Mouse (Mus musculus) thymus, postnatal 14 days (tissue): ENCODE data around the gene Gsg1l.

ENCODE experiments used
- DNase-seq: peaks from one replicate; pipeline ENCODE4 v3.0.0; 2021

Gsg1l gene

GRCm38 (mm10) chr7:126080949-126081654 is 1.1 kb downstream of the Gsg1l start:
- no peak for DNase-seq

- DNase-seq, result no peak
Observed at GRCm38 (mm10) chr7:126076935-126077334, 5.3 kb downstream of the Gsg1l start.

DNA sequence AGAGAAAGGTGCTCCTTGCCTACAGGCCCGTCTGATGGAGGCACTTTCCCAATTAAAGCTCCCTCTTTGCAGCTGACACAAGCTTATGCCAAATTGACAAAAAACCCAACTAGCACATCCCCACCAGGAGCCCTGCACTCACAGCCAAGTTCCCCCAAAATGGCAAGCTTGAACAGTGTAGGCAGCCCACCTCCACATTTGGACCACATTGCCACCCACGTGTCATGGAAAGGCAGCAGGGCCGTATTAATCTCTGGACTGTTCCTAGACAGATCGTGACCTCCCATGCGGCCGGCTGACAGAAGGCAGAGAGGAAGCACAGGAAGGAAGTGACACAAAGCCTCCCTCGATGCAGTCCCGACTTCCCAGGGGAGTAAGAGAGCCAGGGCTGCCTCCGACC is 7.2 kb downstream of the Gsg1l start:
- DNase-seq, result no peak

DNA sequence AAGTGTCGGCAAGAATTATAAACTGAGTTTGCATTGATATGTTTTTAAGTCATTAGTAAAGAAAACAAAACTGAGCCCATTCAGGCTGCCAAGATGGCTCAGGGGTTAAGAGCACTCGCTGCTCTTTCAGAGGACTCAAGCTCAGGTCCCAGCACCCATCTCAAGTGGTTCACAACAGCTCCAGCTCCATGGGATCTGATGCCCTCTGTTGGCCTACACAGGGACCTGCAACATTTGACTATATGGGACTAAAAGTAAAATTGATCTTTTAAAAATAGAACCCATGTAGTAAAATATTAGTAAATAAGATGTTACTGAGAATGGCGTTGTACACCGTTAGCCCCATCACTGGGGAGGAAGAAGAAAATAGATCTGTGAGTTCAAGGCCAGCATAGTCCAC is 11.9 kb downstream of the Gsg1l start:
- no peak for DNase-seq

DNA sequence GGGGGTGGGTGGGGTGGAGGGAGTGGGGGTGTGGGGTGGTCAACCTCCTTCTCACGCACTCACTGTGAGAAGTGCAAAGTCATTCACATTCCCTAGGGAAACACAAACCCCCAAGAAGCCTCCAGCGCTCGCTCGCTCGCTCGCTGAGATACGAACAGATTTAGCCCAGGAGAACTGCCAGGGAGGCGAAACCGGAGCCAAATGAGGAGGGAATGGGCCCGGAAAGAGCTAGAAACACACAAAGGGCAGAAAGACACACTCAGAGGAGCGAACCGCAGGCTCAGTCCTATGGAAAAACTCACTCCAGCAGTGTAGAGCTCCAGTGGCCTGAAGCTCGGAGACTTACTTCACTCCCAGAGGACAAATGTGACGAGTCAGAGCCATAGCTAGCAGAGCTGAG is 15.4 kb downstream of the Gsg1l start:
- DNase-seq, result no peak

GRCm38 (mm10) chr7:126065243-126065876 is 16.9 kb downstream of the Gsg1l start:
- no peak for DNase-seq

GRCm38 (mm10) chr7:126062228-126062627 is 20.0 kb downstream of the Gsg1l start:
- DNase-seq, result no peak

DNA sequence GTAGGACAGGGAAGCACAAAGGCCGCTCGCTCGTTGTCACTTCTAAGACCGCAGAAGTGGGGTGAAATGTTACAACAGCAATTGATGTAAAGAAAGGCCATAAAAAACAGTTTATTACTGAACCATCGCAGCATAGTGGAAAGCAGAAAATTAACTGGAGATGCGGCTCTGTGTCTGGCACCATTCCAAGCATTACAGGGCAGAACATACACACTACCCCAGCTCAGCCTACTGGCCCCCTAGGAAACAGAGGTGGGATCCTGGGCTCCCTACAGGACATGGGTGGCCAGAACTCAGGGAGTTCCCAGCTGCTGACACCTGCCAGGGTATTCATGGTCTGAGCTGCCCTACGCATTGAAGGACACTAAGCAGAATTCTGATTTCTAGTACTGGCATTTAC is 23.3 kb downstream of the Gsg1l start:
- DNase-seq, result no peak

- DNase-seq, result no peak
Observed at GRCm38 (mm10) chr7:126057332-126057914, 24.8 kb downstream of the Gsg1l start.

DNA sequence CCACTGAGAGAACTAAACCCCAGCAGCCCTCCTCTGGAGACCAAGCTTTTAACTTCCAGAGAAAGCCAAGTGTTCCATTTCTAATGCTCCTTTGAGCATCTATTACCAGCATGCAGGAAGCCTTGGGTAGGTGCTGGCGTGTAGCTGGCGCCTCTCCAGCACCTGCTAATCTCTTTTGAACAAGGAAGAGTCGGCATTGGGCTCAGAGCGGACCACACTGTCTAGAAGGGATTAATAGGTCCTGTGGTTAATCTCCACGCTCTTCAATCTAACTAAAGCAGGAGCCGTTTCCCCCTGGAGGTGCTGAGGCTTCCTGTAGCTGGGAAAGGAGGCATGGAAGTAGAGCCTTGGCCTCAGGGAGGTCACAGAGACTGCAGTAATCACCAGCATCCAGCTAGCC is 27.6 kb downstream of the Gsg1l start:
- no peak for DNase-seq

GRCm38 (mm10) chr7:126053618-126054017 is 28.6 kb downstream of the Gsg1l start:
- DNase-seq, result no peak

DNA sequence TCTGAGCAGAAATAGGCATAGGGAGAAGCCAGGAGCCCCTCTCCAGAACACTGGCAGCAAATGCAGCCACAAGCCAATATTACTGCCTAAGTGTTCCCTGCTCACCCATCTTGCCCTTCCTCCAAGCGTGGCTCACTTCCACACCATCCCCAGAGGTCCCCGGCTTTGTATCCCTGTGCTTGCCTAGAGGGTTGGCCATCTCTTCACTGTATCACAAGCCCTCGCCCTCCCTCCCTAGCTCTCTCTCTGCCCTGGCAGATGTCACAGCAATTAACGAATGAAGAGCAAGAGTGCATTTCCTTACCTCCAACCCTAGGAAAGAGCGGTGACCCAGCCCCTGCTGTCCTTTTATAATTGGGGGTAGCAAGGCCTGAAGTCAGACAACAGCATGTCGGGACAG is 30.3 kb downstream of the Gsg1l start:
- no peak for DNase-seq

DNA sequence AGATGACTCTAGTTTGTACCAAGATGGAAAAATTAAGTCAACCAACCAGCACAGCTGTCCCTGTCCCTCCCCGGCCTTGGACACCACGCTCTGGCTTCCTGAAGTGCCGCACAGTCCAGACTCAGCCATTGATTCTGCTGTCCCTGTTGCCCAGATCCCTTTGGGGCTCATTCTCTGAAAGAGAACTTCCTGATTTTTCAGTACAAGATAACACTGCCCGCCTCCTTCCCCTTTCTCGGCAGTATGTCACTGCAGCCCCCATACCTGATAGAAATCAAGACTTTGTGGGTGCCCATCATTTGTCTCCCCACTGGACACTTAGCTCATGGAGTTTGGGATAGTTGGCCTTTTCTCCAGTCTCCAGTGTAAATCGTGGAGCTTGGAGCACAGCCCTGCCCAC is 37.1 kb downstream of the Gsg1l start:
- no peak for DNase-seq

- peak; percentile 11 for DNase-seq
Observed at GRCm38 (mm10) chr7:126042306-126042705, 39.9 kb downstream of the Gsg1l start.

DNA sequence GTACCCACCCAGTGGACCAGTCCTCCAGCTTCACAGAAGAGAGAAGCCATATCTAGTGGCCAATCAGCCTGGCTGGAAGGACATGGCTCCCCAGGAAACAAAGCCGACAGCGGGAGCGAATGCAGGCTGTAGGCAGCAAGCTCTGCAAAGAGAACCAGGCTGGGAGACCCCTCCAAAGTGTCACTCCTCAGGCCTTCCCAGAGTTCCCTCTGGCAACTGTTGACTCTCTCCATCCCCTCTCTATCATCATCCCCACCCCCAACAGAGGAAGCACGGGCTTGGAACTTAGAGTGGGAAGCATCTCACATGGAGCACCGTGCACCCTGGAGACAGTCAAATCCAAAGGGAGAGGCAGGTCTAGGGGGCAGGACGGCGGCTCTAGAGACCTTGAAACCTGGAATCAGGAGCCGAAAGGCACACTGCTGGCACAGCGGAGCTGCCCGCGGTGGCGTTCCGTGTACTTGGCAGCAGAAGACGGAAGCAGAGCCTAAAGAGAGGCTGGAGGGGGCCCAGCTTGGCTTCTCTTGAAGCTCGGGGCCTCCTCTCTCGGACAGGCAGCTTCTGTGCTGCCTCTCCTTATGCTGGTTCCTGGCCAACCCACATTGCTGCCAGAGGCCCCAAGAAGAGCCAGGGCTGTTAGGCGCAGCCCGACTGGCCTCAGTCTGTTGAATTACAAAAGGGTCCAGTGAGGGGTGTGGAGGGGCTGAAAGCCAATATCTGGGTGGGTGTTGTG is 41.3 kb downstream of the Gsg1l start:
- DNase-seq, result no peak

- DNase-seq, result no peak
Observed at GRCm38 (mm10) chr7:126039847-126040246, 42.4 kb downstream of the Gsg1l start.

GRCm38 (mm10) chr7:126039247-126039835 is 42.9 kb downstream of the Gsg1l start:
- no peak for DNase-seq

DNA sequence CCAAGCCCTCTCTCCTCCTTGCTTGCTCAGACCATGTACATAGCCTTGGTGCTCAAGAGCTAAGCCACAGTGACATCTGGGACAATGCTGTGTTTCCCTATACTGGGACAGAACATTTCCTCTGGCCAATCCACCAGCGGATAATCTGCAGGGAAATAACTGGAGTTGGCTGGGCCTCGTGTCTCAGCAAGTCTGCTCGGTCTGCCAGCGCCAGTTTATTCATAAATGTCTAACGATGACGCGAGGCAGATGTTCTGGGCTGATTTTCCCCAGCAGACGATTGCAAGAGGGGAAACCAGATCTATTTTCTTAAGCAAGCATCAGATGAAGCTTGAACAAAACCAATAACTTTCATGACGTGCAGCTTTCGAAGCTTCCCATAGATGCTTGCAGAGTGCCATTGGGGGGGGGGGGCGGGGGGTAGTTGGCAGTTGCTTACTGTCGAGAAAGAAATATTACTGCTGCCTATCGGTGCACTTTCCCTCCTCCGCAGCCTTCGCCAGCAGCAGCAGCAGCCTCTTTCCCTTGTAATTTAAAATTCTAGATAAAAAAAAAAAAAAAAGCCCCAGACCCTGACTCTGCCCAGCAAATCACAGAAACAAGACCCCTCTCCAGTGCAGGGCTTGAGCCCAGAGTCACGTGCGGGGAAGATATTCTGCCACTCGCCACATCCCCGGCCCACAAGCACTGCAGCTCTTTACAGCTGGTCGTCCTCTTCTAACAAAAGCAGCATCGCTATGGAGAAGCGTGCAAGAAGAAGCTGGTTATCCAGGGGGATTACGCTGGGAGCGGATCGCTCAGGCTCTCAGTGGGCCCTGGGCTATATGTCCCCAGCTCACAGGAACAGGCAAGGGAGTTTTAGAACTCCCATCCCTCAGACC is 43.6 kb downstream of the Gsg1l start:
- DNase-seq, result no peak

DNA sequence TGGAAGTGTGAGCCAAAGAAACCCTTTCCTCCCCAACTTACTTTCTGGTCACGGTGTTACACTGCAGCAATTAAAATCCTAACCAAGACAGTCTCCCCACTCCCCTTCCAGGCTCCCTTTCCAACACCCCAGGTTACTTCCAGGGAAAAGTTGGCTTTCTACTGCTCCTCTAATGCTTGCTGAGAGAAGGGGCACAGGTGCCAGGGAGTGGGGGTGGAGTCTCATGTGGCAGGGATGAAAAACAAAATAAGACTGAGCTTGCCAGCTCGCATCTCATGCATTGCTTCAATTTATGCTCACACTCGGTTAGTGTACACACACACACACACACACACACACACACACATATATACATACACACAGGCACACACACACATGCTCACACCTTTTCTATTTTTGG is 46.9 kb downstream of the Gsg1l start:
- no peak for DNase-seq

- DNase-seq, result no peak
Observed at GRCm38 (mm10) chr7:126032776-126033209, 49.4 kb downstream of the Gsg1l start.

- no peak for DNase-seq
Observed at GRCm38 (mm10) chr7:126032365-126032755, 49.9 kb downstream of the Gsg1l start.
